Mouse (Mus musculus) ES-Bruce4 (cell line): ENCODE measurements around the gene Atp4b.

Experiments used
- CTCF ChIP-seq: IDR thresholded peaks from one replicate; pipeline ENCODE4 v1.8.1; 2011; ENCODE audit warnings: low read depth, low read length
- EP300 ChIP-seq: IDR thresholded peaks from 2 replicates; pipeline ENCODE4 v1.6.1; 2011; ENCODE audit warnings: low read depth, low read length; ENCODE audit not compliant: insufficient read depth
- POLR2A ChIP-seq: IDR thresholded peaks from one replicate; pipeline ENCODE4 v1.8.1; 2011; ENCODE audit warnings: low read length; ENCODE audit not compliant: insufficient read depth

DNA sequence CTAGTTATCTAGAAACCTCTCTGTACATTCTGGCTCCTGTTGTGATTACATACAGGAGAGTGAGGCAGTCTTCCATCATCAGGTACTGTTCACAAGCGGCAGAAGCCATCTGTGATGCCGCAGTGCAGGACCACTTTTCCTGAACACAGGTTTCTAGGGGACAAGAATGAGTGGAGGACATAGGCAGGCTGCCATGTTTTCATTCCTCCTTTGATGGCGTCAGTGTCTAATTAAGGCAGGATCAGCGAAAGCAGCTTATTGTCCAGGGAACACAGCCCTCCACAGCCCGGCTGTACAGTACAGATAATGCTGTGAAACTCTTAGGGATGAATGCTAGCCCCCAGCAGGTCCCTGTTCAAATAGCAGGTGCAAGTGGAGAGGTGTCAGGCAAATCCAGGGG lies 9.4 kb upstream of the Atp4b start:
- no peak for TF ChIP-seq CTCF
- no peak for TF ChIP-seq EP300
- no peak for TF ChIP-seq POLR2A
